Mouse (Mus musculus): ENCODE results near the gene Itpkb.

Itpkb gene

DNA sequence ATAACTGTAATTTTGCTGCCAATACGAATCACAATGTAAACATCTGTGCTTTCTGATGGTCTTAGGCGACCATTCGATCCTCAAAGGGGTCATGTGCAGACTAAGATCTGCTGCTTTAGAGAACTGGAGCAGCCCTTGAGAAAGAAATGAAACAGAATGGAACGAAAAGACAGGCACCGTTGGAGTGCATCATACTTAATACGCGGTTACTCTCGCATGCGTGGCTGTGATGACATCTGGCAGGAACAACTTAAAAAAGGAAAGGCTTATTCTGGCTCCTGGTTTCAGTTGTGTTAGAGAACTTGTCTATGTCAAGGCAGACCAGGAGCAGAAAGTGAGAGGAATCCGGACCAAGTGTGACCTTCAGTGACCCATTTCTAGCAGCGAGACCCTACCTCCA lies 15.6 kb upstream of the Itpkb start:
- DNase-seq (ENCODE audit: low read depth, low spot score) = peak; percentile 22

DNA sequence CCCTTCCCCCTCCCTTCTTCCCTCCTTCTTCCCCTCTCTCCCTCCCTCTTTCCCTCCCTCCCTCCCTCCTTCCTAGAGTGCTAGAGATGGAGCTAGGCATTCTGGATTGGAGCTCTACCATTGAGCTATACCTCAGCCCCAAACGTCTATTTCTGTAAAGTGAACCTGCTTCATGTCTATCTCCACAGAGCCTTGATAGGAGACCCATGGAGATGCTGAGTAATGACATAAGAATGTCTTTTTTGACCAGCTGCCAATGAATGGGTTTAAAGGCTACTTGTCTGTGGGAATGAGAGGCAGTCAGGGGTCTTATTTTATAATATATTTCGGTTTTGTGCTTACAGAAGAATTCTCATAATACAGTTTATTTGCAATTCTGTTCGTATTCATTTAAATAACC lies 15.2 kb upstream of the Itpkb start:
- no peak for DNase-seq (ENCODE audit: low read depth, low spot score)

- no peak for DNase-seq (ENCODE audit: low read depth, low spot score)
Observed at GRCm38 (mm10) chr1:180317450-180317849, 12.8 kb upstream of the Itpkb start.

- no peak for DNase-seq (ENCODE audit: low read depth, low spot score)
Observed at GRCm38 (mm10) chr1:180318407-180318806, 11.9 kb upstream of the Itpkb start.

GRCm38 (mm10) chr1:180319895-180320294 lies 10.4 kb upstream of the Itpkb start:
- DNase-seq (ENCODE audit: low read depth, low spot score) = no peak

- no peak for DNase-seq (ENCODE audit: low read depth, low spot score)
Observed at GRCm38 (mm10) chr1:180322896-180323295, 7.4 kb upstream of the Itpkb start.

GRCm38 (mm10) chr1:180323491-180323890 lies 6.8 kb upstream of the Itpkb start:
- DNase-seq (ENCODE audit: low read depth, low spot score) = no peak

- no peak for DNase-seq (ENCODE audit: low read depth, low spot score)
Observed at GRCm38 (mm10) chr1:180324271-180324670, 6.0 kb upstream of the Itpkb start.

GRCm38 (mm10) chr1:180328794-180329665 lies 1.3 kb upstream of the Itpkb start:
- peak; percentile 74 for DNase-seq (ENCODE audit: low read depth, low spot score)

DNA sequence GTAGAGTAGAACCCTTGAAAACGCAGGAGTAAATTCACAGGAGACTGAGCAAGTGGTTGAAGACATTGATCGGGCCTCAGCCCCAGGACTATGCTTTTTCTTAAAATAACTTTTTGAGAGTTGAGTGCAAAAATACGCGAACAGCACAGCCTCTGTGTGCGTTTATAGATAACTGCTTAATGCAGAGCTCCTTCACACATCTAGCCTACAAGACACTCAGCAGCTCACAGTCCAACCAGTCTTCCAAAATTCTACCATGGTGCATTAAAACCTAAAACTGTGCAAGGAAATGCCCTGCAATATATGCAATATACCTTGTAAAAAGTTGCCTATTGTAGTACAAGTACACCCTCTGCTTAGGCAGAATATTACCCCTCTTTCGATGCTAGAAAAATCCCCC lies 579 bp upstream of the Itpkb start:
- DNase-seq (ENCODE audit: low read depth, low spot score) = peak; percentile 71

DNA sequence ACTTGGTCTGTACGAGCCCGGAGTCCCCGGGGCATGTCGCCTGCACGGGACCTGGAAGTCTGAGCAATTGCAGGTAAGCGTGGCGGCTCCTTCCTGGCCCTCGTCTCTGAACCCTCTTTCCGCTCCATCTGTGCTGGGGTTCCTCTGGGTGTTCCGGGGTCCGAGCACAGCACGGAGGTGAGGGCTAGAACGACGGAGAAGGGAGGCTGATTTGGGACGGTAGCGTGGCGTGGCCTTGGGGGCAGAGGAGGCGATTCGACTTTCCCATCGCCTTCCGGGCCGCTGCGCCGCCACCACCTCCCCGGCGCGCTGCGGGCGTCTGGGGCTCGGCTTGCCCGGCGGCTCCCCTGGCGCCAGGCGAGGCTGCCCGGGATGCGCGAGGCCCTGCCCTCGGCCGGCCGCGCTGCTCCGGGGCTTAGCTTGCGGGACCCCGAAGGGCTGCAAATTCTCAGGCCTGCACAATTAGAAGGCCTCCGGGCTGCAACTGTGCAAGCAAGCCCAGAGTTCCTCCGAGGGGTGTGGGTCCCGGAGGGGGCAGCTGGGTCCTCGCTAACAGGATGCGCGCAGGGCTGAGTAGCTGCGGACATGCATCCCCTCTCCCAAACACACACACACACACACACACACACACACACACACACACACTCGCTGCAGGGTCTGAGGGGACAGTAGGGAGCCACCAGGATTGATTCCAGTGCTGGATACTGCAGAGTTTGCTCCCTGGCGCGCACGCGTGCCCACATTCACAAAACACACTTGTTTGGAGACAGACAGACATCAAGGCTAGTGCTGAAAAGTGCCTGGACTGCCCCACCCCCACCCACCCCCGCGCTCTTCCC lies 641 bp downstream of the Itpkb start:
- DNase-seq (ENCODE audit: low read depth, low spot score) = peak; percentile 76

DNA sequence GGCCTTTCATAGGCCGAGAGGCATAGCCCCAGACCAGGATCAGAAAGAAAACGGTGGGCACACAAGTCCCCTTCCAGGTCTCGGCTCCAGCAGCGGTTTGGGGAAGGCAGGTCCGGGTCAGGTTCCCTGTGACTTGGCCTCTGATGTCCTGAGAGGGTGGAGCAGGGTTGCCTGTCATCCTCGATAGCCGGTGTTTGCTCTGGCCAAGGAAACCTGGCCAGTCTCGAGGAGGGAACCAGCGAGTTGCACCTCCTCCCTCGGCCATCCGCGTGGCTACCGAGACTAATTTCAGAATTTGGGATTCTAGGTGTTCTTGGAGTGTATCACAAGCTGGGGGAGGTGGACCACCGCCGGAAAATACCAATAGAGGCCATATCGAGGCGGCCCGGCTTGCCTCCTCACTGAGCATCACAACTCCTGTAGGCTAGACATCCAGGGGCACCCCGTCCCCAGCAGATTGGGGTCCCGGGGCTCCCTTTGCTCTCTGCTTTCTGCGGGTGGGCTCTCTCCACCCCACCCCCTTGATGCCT lies 1.3 kb downstream of the Itpkb start:
- DNase-seq (ENCODE audit: low read depth, low spot score) = peak; percentile 75

- DNase-seq (ENCODE audit: low read depth, low spot score) = peak; percentile 73
Observed at GRCm38 (mm10) chr1:180332076-180332927, 2.0 kb downstream of the Itpkb start.

DNA sequence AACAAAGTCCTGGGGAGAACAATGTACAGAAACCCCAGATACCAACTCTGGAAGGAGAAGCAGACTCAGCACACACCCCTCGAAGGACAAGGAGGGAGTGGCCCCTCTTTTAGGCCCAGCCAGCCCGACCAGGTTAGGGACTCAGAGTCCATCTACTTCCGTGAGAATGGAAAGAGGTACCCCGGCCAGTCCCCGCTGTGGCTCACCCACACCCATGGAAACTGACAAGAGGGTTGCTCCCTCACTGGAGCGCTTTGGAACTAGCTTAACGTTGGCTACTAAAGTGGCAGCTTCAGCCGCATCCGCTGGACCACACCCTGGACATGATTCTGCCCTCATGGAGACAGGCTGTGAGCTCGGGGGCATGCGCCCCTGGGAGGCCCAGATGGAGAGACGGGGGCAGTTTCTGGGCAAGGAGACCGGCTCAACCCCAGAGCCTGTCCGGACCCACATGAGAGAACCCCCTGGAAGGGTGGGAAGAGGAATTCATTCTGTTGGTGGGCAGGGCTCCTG lies 2.7 kb downstream of the Itpkb start:
- no peak for DNase-seq (ENCODE audit: low read depth, low spot score)

DNA sequence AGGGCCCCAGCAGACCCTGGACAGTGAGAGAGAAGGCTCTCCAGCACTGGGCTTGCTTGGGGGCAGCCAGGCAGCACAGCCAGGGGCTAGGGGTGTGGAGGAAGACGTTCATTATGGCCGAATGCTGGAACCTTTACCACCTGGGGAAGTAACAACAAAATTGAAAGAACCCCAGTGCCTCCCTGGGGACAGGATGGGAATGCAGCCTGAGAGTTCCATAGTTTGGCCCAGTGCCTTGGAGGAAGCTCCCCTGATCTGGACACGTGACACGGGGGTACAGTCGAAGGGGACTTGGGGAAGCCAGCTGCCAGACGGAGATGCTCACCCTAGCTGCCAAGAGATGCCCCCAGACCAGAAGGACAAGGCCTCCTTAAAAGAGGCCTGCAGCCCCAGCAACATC lies 3.3 kb downstream of the Itpkb start:
- DNase-seq (ENCODE audit: low read depth, low spot score) = peak; percentile 37

DNA sequence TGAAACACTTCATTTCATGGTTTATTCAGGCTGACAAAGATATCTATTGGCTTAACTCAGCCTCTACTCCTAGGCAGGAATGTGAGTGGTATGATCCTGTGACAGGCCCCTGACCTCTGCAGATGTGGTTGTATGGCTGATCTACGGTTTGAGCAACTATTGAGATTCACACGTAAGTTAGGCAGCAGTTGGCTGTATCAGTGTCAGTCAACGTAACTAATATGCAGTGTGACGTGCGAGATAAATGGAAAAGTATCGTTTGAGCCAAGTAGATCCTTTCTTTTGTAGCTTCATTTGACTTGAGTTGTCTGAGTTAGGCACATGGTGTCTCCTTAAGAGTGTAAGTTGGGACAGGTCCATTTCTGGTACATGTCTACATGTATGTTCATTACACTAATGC lies 4.3 kb downstream of the Itpkb start:
- peak; percentile 52 for DNase-seq (ENCODE audit: low read depth, low spot score)

GRCm38 (mm10) chr1:180335513-180336375 lies 5.5 kb downstream of the Itpkb start:
- peak; percentile 82 for DNase-seq (ENCODE audit: low read depth, low spot score)

- no peak for DNase-seq (ENCODE audit: low read depth, low spot score)
Observed at GRCm38 (mm10) chr1:180338358-180338757, 8.1 kb downstream of the Itpkb start.

DNA sequence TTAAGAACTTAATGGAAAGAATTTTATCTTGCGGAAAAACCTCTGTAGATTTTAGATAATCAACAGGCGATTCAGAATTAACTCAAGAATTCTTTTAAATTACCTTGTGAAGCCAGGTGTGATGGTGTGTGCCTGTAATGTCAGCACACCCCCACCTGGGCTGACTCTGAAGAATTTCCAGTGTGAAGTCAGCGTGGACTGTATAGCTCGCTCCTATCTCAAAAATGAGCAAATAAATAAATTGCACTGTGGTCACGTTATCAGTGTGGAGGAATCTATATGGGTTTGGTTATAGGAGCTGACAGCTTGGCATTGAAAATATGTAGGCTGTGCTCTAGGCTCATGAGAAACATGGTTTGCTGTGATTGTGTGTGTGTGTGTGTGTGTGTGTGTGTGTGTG lies 8.9 kb downstream of the Itpkb start:
- no peak for DNase-seq (ENCODE audit: low read depth, low spot score)

DNA sequence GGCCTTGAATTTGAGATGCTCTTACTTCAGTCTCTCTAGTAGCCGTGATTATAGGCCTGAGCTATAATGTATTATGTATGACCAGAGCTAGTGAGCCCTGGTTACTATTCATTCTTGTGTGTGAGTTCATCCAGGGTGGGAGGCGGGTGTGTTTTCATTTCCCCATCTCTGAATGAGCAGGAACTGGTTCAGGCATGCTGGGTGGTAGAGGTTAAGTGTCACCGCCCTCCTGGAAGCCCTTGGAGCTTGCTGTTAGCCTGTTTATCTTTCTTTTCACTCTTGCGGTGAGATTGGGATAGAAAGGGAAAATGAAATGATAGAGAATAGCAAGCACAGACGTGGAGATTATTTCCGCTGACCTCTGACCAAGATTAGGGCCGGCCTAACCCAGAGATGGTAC lies 12.7 kb downstream of the Itpkb start:
- DNase-seq (ENCODE audit: low read depth, low spot score) = no peak
